Mouse (Mus musculus): ENCODE measurements around the gene Vat1. TPM values are rescaled to one million over a fixed set of nuclear protein-coding genes. Genes with fewer than 3 reads are reported as not detected.

The Vat1 gene
- total RNA-seq, 2 experiments from 2014 or later = 33.2 to 36.0 TPM

Small RNA genes lying within 50 kb of the gene (microRNA-seq; reads per million reads assigned to microRNA genes)
- gene Mir6929 = 0 to 0.20 reads per million in 2 experiments

Other genes with a start within 250 kb of the Vat1 start
- 10 to 100 TPM; 57.1 to 62.1 TPM for gene Ezh1, start 239.8 kb downstream of the Vat1 start, total RNA-seq (2021)
- gene Ramp2, start 220.2 kb downstream of the Vat1 start, total RNA-seq (2021) = 10 to 100 TPM; 50.2 to 72.5 TPM
- 10 to 100 TPM; 70.0 to 75.2 TPM for gene Vps25, start 212.5 kb downstream of the Vat1 start, total RNA-seq (2021)
- 1 to 10 TPM; 6.2 to 7.7 TPM for gene Wnk4, start 205.7 kb downstream of the Vat1 start, total RNA-seq (2021)
- gene Cntd1, start 187.2 kb downstream of the Vat1 start, total RNA-seq (2021) = under 1 TPM; 0.25 to 0.35 TPM
- gene Coa3, start 187.1 kb downstream of the Vat1 start, total RNA-seq (2021) = 100 to 1,000 TPM in 1 of 2 experiments, 10 to 100 TPM in 1; 87.2 to 117 TPM
- gene Becn1, start 163.9 kb downstream of the Vat1 start, total RNA-seq (2021) = 100 to 1,000 TPM; 204 to 230 TPM
- 100 to 1,000 TPM; 119 to 126 TPM for gene Psme3, start 150.0 kb downstream of the Vat1 start, total RNA-seq (2021)
- 1 to 10 TPM; 5.8 to 8.0 TPM for gene Aoc2, start 141.2 kb downstream of the Vat1 start, total RNA-seq (2021)
- gene Aoc3, start 135.6 kb downstream of the Vat1 start, total RNA-seq (2021) = under 1 TPM; 0.86 to 0.99 TPM
- gene G6pc, start 98.7 kb downstream of the Vat1 start, total RNA-seq (2021) = not detected
- 10 to 100 TPM; 43.9 to 48.9 TPM for gene Aarsd1, start 48.6 kb downstream of the Vat1 start, total RNA-seq (2021)
- gene Gm27029, start 41.4 kb downstream of the Vat1 start, total RNA-seq (2021) = 1 to 10 TPM; 4.5 to 6.5 TPM
- gene Rundc1, start 41.1 kb downstream of the Vat1 start, total RNA-seq (2021) = 10 to 100 TPM; 30.7 to 33.2 TPM
- 1 to 10 TPM; 1.3 to 1.4 TPM for gene Ptges3l, start 40.9 kb downstream of the Vat1 start, total RNA-seq (2021)
- gene Rpl27, start 23.9 kb downstream of the Vat1 start, total RNA-seq (2021) = 10 to 100 TPM; 50.0 to 52.5 TPM
- 1 to 10 TPM; 1.9 to 2.2 TPM for gene Ifi35, start 17.8 kb downstream of the Vat1 start, total RNA-seq (2021)
- gene Rnd2, start 1.2 kb downstream of the Vat1 start, total RNA-seq (2021) = 100 to 1,000 TPM; 145 to 159 TPM
- 1 to 10 TPM in 1 of 2 experiments, under 1 TPM in 1; 0.94 to 1.1 TPM for gene Brca1, start 85.7 kb upstream of the Vat1 start, total RNA-seq (2021)
- gene Nbr1, start 85.9 kb upstream of the Vat1 start, total RNA-seq (2021) = 100 to 1,000 TPM; 128 to 142 TPM
- 1 to 10 TPM in 1 of 2 experiments, under 1 TPM in 1; 0.63 to 1.1 TPM for gene Tmem106a, start 116.0 kb upstream of the Vat1 start, total RNA-seq (2021)
- gene Gm11634, start 133.0 kb upstream of the Vat1 start, total RNA-seq (2021) = not detected
- gene Rdm1, start 161.0 kb upstream of the Vat1 start, total RNA-seq (2021) = 1 to 10 TPM; 8.1 to 8.2 TPM
- gene Arl4d, start 199.3 kb upstream of the Vat1 start, total RNA-seq (2021) = 10 to 100 TPM; 10.4 to 11.9 TPM

All from layer of hippocampus, postnatal 25 days (tissue).